Mouse (Mus musculus) neural tube, embryonic 14.5 days (tissue): ENCODE measurements at regions not wholly inside any gene's neighbourhood (a gene's known extent, or its start where the extent isn't known, plus 50 kb on each side); places are given as distances from the start of the nearest gene placed in this dataset.

Source experiments
- ATAC-seq: fragments of 200-750 bp; cut with Nextera tagmentation; 2 replicates; pipeline ENCODE4 v1.8.0; 2017; ENCODE audit warnings: low read depth, mild to moderate bottlenecking, moderate TSS enrichment, moderate library complexity
- H3K27ac ChIP-seq: fragments of 300-500 bp; sonication (generic); 2 replicates; pipeline ENCODE4 v1.5.1; 2014; ENCODE audit warnings: low read depth, mild to moderate bottlenecking, control low read depth, low read length, moderate library complexity, mixed read lengths
- H3K27me3 ChIP-seq: fragments of 300-500 bp; sonication (generic); 2 replicates; pipeline ENCODE4 v1.6.1; 2014; ENCODE audit warnings: low read length; ENCODE audit not compliant: control insufficient read depth, insufficient read depth
- H3K36me3 ChIP-seq: fragments of 300-500 bp; sonication (generic); 2 replicates; pipeline ENCODE4 v1.6.1; 2014; ENCODE audit warnings: low read length, mixed read lengths; ENCODE audit not compliant: control insufficient read depth, insufficient read depth
- H3K4me1 ChIP-seq: fragments of 300-500 bp; sonication (generic); 2 replicates; pipeline ENCODE4 v1.6.1; 2014; ENCODE audit warnings: low read length; ENCODE audit not compliant: control insufficient read depth, insufficient read depth
- H3K4me2 ChIP-seq: fragments of 300-500 bp; sonication (generic); 2 replicates; pipeline ENCODE4 v1.6.1; 2014; ENCODE audit warnings: mild to moderate bottlenecking, low read depth, low read length, control low read depth
- H3K4me3 ChIP-seq: fragments of 300-500 bp; sonication (generic); 2 replicates; pipeline ENCODE4 v1.5.1; 2014; ENCODE audit warnings: low read depth, low read length, control low read depth, mixed read lengths
- H3K9ac ChIP-seq: fragments of 300-500 bp; sonication (generic); replicated peaks from 2 replicates; pipeline ENCODE4 v1.6.1; 2014; ENCODE audit warnings: low read depth, mild to moderate bottlenecking, control low read depth, low read length, mixed read lengths
- H3K9me3 ChIP-seq: fragments of 300-500 bp; sonication (generic); 2 replicates; pipeline ENCODE4 v1.6.1; 2016; ENCODE audit warnings: low read length; ENCODE audit not compliant: control insufficient read depth
- WGBS: fragments of 180-500 bp; shearing (Covaris S2); extraction: QIAGEN DNeasy Blood & Tissue Kit; methylation state at CpG from one replicate; pipeline ENCODE4 v1.1.7; 2014; 5-methylcytosine and 5-hydroxymethylcytosine counted together

- 100% methylated on average over 1 of the region's 1 CpGs for WGBS
- Histone ChIP-seq H3K9ac (no peak overlapping the region), H3K9me3 (no peaks in the 10 kb centered on the region), H3K27me3 (no peaks in the 10 kb centered on the region), H3K36me3 (no peaks in the 10 kb centered on the region), H3K4me2 (no peak overlapping the region), H3K4me1 (no peaks in the 10 kb centered on the region), H3K27ac (no peak overlapping the region), H3K4me3 (no peak overlapping the region)
- no peak for ATAC-seq
Observed at GRCm38 (mm10) chr8:128223092-128223491, 135.3 kb upstream of the Nrp1 start.

GRCm38 (mm10) chr8:128223522-128223921 lies 134.9 kb upstream of the Nrp1 start:
- H3K4me3 ChIP-seq: no peak overlapping the region
- no peak for ATAC-seq
- no peak overlapping the region for H3K4me2 ChIP-seq
- H3K9me3 ChIP-seq: no peaks in the 10 kb centered on the region
- no peaks in the 10 kb centered on the region for H3K36me3 ChIP-seq
- no peaks in the 10 kb centered on the region for H3K27me3 ChIP-seq
- no peak overlapping the region for H3K9ac ChIP-seq
- H3K27ac ChIP-seq: no peak overlapping the region
- no peaks in the 10 kb centered on the region for H3K4me1 ChIP-seq

- no peak overlapping the region for H3K4me3 ChIP-seq
- WGBS: 93% methylated on average over 2 of the region's 2 CpGs
- H3K4me2 ChIP-seq: no peak overlapping the region
- H3K27me3 ChIP-seq: no peaks in the 10 kb centered on the region
- H3K9ac ChIP-seq: no peak overlapping the region
- no peaks in the 10 kb centered on the region for H3K9me3 ChIP-seq
- no peaks in the 10 kb centered on the region for H3K4me1 ChIP-seq
- no peak overlapping the region for H3K27ac ChIP-seq
- ATAC-seq: no peak
- H3K36me3 ChIP-seq: no peaks in the 10 kb centered on the region
Observed at GRCm38 (mm10) chr8:128225123-128225522, 133.3 kb upstream of the Nrp1 start.

GRCm38 (mm10) chr8:128235071-128235470 lies 123.3 kb upstream of the Nrp1 start:
- no peak overlapping the region for H3K9ac ChIP-seq
- no peaks in the 10 kb centered on the region for H3K9me3 ChIP-seq
- 56% methylated on average over 11 of the region's 11 CpGs for WGBS

GRCm38 (mm10) chr8:128235527-128235926 lies 122.9 kb upstream of the Nrp1 start:
- 69% methylated on average over 5 of the region's 5 CpGs for WGBS
- Histone ChIP-seq H3K27ac (no peak overlapping the region), H3K4me1 (no peaks in the 10 kb centered on the region), H3K27me3 (no peaks in the 10 kb centered on the region), H3K9ac (no peak overlapping the region), H3K36me3 (no peaks in the 10 kb centered on the region), H3K9me3 (no peaks in the 10 kb centered on the region), H3K4me2 (no peak overlapping the region), H3K4me3 (no peak overlapping the region)
- ATAC-seq: no peak

More at GRCm38 (mm10) chr8:128235071-128235470, 123.3 kb upstream of the Nrp1 start:
- Histone ChIP-seq H3K4me3 (no peak overlapping the region), H3K4me1 (no peaks in the 10 kb centered on the region), H3K36me3 (no peaks in the 10 kb centered on the region), H3K27me3 (no peaks in the 10 kb centered on the region), H3K4me2 (no peak overlapping the region), H3K27ac (no peak overlapping the region)
- ATAC-seq: no peak

GRCm38 (mm10) chr8:128236097-128236496 lies 122.3 kb upstream of the Nrp1 start:
- no peaks in the 10 kb centered on the region for H3K9me3 ChIP-seq
- 75% methylated on average over 2 of the region's 2 CpGs for WGBS
- no peaks in the 10 kb centered on the region for H3K4me1 ChIP-seq
- H3K4me2 ChIP-seq: no peak overlapping the region
- ATAC-seq: no peak
- H3K9ac ChIP-seq: no peak overlapping the region
- H3K27me3 ChIP-seq: no peaks in the 10 kb centered on the region
- H3K27ac ChIP-seq: no peak overlapping the region
- no peaks in the 10 kb centered on the region for H3K36me3 ChIP-seq
- no peak overlapping the region for H3K4me3 ChIP-seq

GRCm38 (mm10) chr8:128238948-128239347 lies 119.5 kb upstream of the Nrp1 start:
- Histone ChIP-seq H3K4me2 (no peak overlapping the region), H3K27ac (no peak overlapping the region), H3K9me3 (no peaks in the 10 kb centered on the region), H3K9ac (no peak overlapping the region), H3K27me3 (no peaks in the 10 kb centered on the region), H3K36me3 (no peaks in the 10 kb centered on the region), H3K4me1 (no peaks in the 10 kb centered on the region), H3K4me3 (no peak overlapping the region)
- 82% methylated on average over 2 of the region's 2 CpGs for WGBS
- ATAC-seq: no peak

- Histone ChIP-seq H3K9ac (no peak overlapping the region), H3K4me2 (no peak overlapping the region), H3K27me3 (no peaks in the 10 kb centered on the region), H3K9me3 (no peaks in the 10 kb centered on the region), H3K27ac (no peak overlapping the region), H3K4me1 (no peaks in the 10 kb centered on the region), H3K4me3 (no peak overlapping the region), H3K36me3 (no peaks in the 10 kb centered on the region)
- ATAC-seq: no peak
- WGBS: 61% methylated on average over 1 of the region's 1 CpGs
Observed at GRCm38 (mm10) chr8:128239783-128240182, 118.6 kb upstream of the Nrp1 start.

GRCm38 (mm10) chr8:128241200-128241599 lies 117.2 kb upstream of the Nrp1 start:
- H3K4me3 ChIP-seq: no peak overlapping the region
- H3K4me2 ChIP-seq: no peak overlapping the region
- H3K4me1 ChIP-seq: no peaks in the 10 kb centered on the region
- no peaks in the 10 kb centered on the region for H3K9me3 ChIP-seq
- H3K9ac ChIP-seq: no peak overlapping the region
- H3K27ac ChIP-seq: no peak overlapping the region
- H3K27me3 ChIP-seq: no peaks in the 10 kb centered on the region
- no peak for ATAC-seq
- no peaks in the 10 kb centered on the region for H3K36me3 ChIP-seq
- 97% methylated on average over 1 of the region's 1 CpGs for WGBS
